In genomic region chr12:44953121-44953520, GRCm38 (mm10) we compare ENCODE assay signal across 13 mouse cellular contexts.
"Had no signal": no experiment of that assay in that cellular context is flagged by ENCODE, and none has a peak within 500 bp of the region (broad histone marks: within the 10 kb centered on the region; RNA-seq: fewer than 3 reads in every experiment).

No protein-coding gene starts in this region.

- H3K4me3 ChIP-seq: limb, embryonic 13.5 days; midbrain, embryonic 15.5 days; neural tube, embryonic 12.5 days had no signal

- H3K9me3 ChIP-seq: limb, embryonic 13.5 days; midbrain, embryonic 15.5 days; neural tube, embryonic 12.5 days had no signal

- H3K27ac ChIP-seq: limb, embryonic 13.5 days; midbrain, embryonic 15.5 days; neural tube, embryonic 12.5 days had no signal

- H3K4me1 ChIP-seq: limb, embryonic 13.5 days; midbrain, embryonic 15.5 days; neural tube, embryonic 12.5 days had no signal

- H3K4me2 ChIP-seq: limb, embryonic 13.5 days; liver, embryonic 11.5 days; lung, embryonic 14.5 days; midbrain, embryonic 11.5 days; midbrain, embryonic 15.5 days; neural tube, embryonic 12.5 days had no signal

- ATAC-seq: midbrain, embryonic 15.5 days had no signal

- H3K9ac ChIP-seq: limb, embryonic 13.5 days; lung, embryonic 14.5 days; midbrain, embryonic 15.5 days; neural tube, embryonic 12.5 days had no signal

- DNase-seq: kidney, adult 11 months; left cerebral cortex, postnatal 4 days; lung, embryonic 14.5 days; lung, postnatal 10 days; lung, postnatal 4 days; spleen, adult 18-20 months; thymus, adult 2 months; thymus, postnatal 25 days had no signal

- H3K36me3 ChIP-seq: limb, embryonic 13.5 days; midbrain, embryonic 15.5 days; neural tube, embryonic 12.5 days had no signal

- H3K27me3 ChIP-seq: limb, embryonic 13.5 days; midbrain, embryonic 15.5 days; neural tube, embryonic 12.5 days had no signal
